Mouse (Mus musculus): ENCODE measurements at regions not wholly inside any gene's neighbourhood (a gene's known extent, or its start where the extent isn't known, plus 50 kb on each side); places are given as distances from the start of the nearest gene placed in this dataset.
"Not testable (repeated sequence)": the region's sequence is repeated elsewhere in the genome, so short reads cannot be mapped to it uniquely, and the experiment has no call there.

GRCm38 (mm10) chr14:53080556-53080955 is 585.0 kb upstream of the Olfr1507 start:
- H3K4me1 ChIP-seq (replicated peaks; ENCODE audit: control insufficient read depth, insufficient read depth, low read length); H3K36me3 ChIP-seq (ENCODE audit: control insufficient read depth, insufficient read depth, low read length); H3K9me3 ChIP-seq (ENCODE audit: control insufficient read depth, low read length); DNase-seq (ENCODE audit: low spot score); H3K9ac ChIP-seq (ENCODE audit: low read depth, low read length); H3K27ac ChIP-seq (ENCODE audit: low read depth, low read length); H3K27me3 ChIP-seq (replicated peaks; ENCODE audit: control insufficient read depth, insufficient read depth, low read length); H3K4me2 ChIP-seq; ATAC-seq (replicated peaks; ENCODE audit: low FRiP score); H3K4me3 ChIP-seq (ENCODE audit: low read depth, low read length): not testable (repeated sequence)
- 80% methylated on average over 3 of the region's 3 CpGs for WGBS

DNA sequence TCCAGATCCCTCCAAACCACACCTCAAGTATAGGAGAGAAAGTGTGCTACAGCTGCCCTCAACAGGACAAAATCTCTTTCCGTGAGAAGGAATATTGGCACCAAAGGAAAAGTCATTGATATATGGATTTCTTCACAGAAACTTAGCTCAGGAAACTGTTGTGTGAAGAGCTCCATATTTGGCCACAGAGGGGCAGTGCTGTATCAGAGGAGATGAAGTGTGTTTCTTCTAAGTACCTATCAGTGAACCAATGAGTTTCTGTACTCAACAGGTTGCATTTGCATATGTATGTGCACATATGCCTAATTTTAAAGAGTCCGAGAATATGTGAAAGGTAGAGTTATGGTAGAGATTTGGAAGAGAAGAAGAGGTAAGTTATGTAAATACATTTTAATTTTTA is 580.4 kb upstream of the Olfr1507 start:
- H3K4me1 ChIP-seq (replicated peaks; ENCODE audit: control insufficient read depth, insufficient read depth, low read length); H3K27me3 ChIP-seq (replicated peaks; ENCODE audit: control insufficient read depth, insufficient read depth, low read length); H3K4me2 ChIP-seq; H3K9ac ChIP-seq (ENCODE audit: low read depth, low read length); H3K9me3 ChIP-seq (ENCODE audit: control insufficient read depth, low read length); H3K36me3 ChIP-seq (ENCODE audit: control insufficient read depth, insufficient read depth, low read length); ATAC-seq (replicated peaks; ENCODE audit: low FRiP score); H3K27ac ChIP-seq (ENCODE audit: low read depth, low read length); DNase-seq (ENCODE audit: low spot score); H3K4me3 ChIP-seq (ENCODE audit: low read depth, low read length): not testable (repeated sequence)
- whole genome bisulfite sequencing = 53% methylated on average over 2 of the region's 2 CpGs

GRCm38 (mm10) chr14:53073126-53073525 is 577.6 kb upstream of the Olfr1507 start:
- H3K4me2 ChIP-seq; H3K4me1 ChIP-seq (replicated peaks; ENCODE audit: control insufficient read depth, insufficient read depth, low read length); H3K9ac ChIP-seq (ENCODE audit: low read depth, low read length); DNase-seq (ENCODE audit: low spot score); H3K36me3 ChIP-seq (ENCODE audit: control insufficient read depth, insufficient read depth, low read length); H3K27me3 ChIP-seq (replicated peaks; ENCODE audit: control insufficient read depth, insufficient read depth, low read length); H3K4me3 ChIP-seq (ENCODE audit: low read depth, low read length); H3K27ac ChIP-seq (ENCODE audit: low read depth, low read length); H3K9me3 ChIP-seq (ENCODE audit: control insufficient read depth, low read length): not testable (repeated sequence)
- whole genome bisulfite sequencing = 52% methylated on average over 6 of the region's 6 CpGs
- peak; percentile 47; the same call in 1 of the 2 replicates for ATAC-seq (replicated peaks; ENCODE audit: low FRiP score)

- H3K4me1 ChIP-seq (replicated peaks; ENCODE audit: control insufficient read depth, insufficient read depth, low read length); H3K9me3 ChIP-seq (ENCODE audit: control insufficient read depth, low read length); H3K27ac ChIP-seq (ENCODE audit: low read depth, low read length); DNase-seq (ENCODE audit: low spot score); H3K27me3 ChIP-seq (replicated peaks; ENCODE audit: control insufficient read depth, insufficient read depth, low read length); H3K36me3 ChIP-seq (ENCODE audit: control insufficient read depth, insufficient read depth, low read length); H3K9ac ChIP-seq (ENCODE audit: low read depth, low read length); ATAC-seq (replicated peaks; ENCODE audit: low FRiP score); H3K4me2 ChIP-seq; H3K4me3 ChIP-seq (ENCODE audit: low read depth, low read length): not testable (repeated sequence)
- no CpG with 5 or more reads among the region's 1 CpGs for WGBS
These were observed 577.0 kb upstream of the Olfr1507 start for GRCm38 (mm10) chr14:53072502-53072901.

GRCm38 (mm10) chr14:53054439-53054838 is 558.9 kb upstream of the Olfr1507 start:
- H3K4me1 ChIP-seq (replicated peaks; ENCODE audit: control insufficient read depth, insufficient read depth, low read length); H3K27ac ChIP-seq (ENCODE audit: low read depth, low read length); H3K9me3 ChIP-seq (ENCODE audit: control insufficient read depth, low read length); H3K9ac ChIP-seq (ENCODE audit: low read depth, low read length); ATAC-seq (replicated peaks; ENCODE audit: low FRiP score); H3K27me3 ChIP-seq (replicated peaks; ENCODE audit: control insufficient read depth, insufficient read depth, low read length); H3K36me3 ChIP-seq (ENCODE audit: control insufficient read depth, insufficient read depth, low read length); H3K4me2 ChIP-seq; DNase-seq (ENCODE audit: low spot score); H3K4me3 ChIP-seq (ENCODE audit: low read depth, low read length): not testable (repeated sequence)
- 52% methylated on average over 2 of the region's 3 CpGs for WGBS

GRCm38 (mm10) chr14:53053465-53054123 is 558.0 kb upstream of the Olfr1507 start:
- H3K36me3 ChIP-seq (ENCODE audit: control insufficient read depth, insufficient read depth, low read length) = not testable (repeated sequence)
- 43% methylated on average over 2 of the region's 3 CpGs for WGBS

GRCm38 (mm10) chr14:53047683-53048082 is 552.1 kb upstream of the Olfr1507 start:
- DNase-seq (ENCODE audit: low spot score); H3K36me3 ChIP-seq (ENCODE audit: control insufficient read depth, insufficient read depth, low read length); ATAC-seq (replicated peaks; ENCODE audit: low FRiP score); H3K4me1 ChIP-seq (replicated peaks; ENCODE audit: control insufficient read depth, insufficient read depth, low read length); H3K9me3 ChIP-seq (ENCODE audit: control insufficient read depth, low read length); H3K4me2 ChIP-seq; H3K27ac ChIP-seq (ENCODE audit: low read depth, low read length); H3K27me3 ChIP-seq (replicated peaks; ENCODE audit: control insufficient read depth, insufficient read depth, low read length); H3K9ac ChIP-seq (ENCODE audit: low read depth, low read length); H3K4me3 ChIP-seq (ENCODE audit: low read depth, low read length): not testable (repeated sequence)
- 54% methylated on average over 3 of the region's 3 CpGs for WGBS

More at GRCm38 (mm10) chr14:53053465-53054123, 558.0 kb upstream of the Olfr1507 start:
- not testable (repeated sequence) for H3K4me3 ChIP-seq (ENCODE audit: low read depth, low read length); H3K4me2 ChIP-seq; H3K27me3 ChIP-seq (replicated peaks; ENCODE audit: control insufficient read depth, insufficient read depth, low read length); H3K9ac ChIP-seq (ENCODE audit: low read depth, low read length); H3K27ac ChIP-seq (ENCODE audit: low read depth, low read length); H3K4me1 ChIP-seq (replicated peaks; ENCODE audit: control insufficient read depth, insufficient read depth, low read length); H3K9me3 ChIP-seq (ENCODE audit: control insufficient read depth, low read length); ATAC-seq (replicated peaks; ENCODE audit: low FRiP score); DNase-seq (ENCODE audit: low spot score)

DNA sequence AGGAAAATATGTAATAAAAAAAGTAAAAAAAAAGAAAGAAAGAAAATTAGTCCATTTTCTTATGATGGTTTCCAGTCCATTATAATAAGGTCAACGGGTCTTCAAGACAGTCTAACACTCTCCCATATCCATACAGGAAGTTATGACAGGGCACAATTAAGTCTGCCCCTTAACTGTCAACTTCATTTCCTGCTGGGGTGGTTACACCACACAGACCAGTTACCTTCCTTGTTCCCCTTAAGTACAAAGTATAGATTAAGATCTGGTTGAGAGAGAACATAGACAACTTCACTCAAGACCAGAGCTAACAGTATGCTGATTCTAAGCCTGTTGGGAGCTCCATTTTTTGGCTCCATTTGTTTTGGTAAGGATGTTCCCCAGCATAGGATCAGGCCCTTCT is 551.4 kb upstream of the Olfr1507 start:
- H3K9me3 ChIP-seq (ENCODE audit: control insufficient read depth, low read length); H3K4me2 ChIP-seq; H3K36me3 ChIP-seq (ENCODE audit: control insufficient read depth, insufficient read depth, low read length); H3K27me3 ChIP-seq (replicated peaks; ENCODE audit: control insufficient read depth, insufficient read depth, low read length); DNase-seq (ENCODE audit: low spot score); H3K9ac ChIP-seq (ENCODE audit: low read depth, low read length); ATAC-seq (replicated peaks; ENCODE audit: low FRiP score); H3K4me3 ChIP-seq (ENCODE audit: low read depth, low read length); H3K27ac ChIP-seq (ENCODE audit: low read depth, low read length); H3K4me1 ChIP-seq (replicated peaks; ENCODE audit: control insufficient read depth, insufficient read depth, low read length): not testable (repeated sequence)
- WGBS = 32% methylated on average over 1 of the region's 1 CpGs

DNA sequence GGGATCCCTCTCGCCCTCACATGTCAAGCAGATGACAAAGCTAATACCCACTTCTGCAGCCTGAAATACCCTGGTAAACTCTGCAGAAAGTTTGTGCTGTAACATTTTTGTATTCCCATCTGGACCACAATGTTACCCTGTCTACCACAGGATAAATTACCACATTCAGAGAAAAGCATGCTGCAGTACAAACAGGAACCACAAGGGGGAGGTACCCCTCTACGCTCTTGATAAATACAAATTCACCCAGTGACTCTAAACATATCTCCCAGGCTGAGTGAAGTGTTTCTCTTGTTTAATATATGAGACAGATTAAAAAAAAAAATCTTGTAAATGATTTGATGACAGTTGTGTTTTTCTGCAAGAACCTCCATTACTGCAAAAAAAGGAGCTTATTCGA is 549.8 kb upstream of the Olfr1507 start:
- not testable (repeated sequence) for DNase-seq (ENCODE audit: low spot score)
- 66% methylated on average over 3 of the region's 3 CpGs for WGBS

More for the DNA sequence above, 549.8 kb upstream of the Olfr1507 start:
- not testable (repeated sequence) for H3K27ac ChIP-seq (ENCODE audit: low read depth, low read length); H3K9ac ChIP-seq (ENCODE audit: low read depth, low read length); H3K9me3 ChIP-seq (ENCODE audit: control insufficient read depth, low read length); H3K4me1 ChIP-seq (replicated peaks; ENCODE audit: control insufficient read depth, insufficient read depth, low read length); ATAC-seq (replicated peaks; ENCODE audit: low FRiP score); H3K4me3 ChIP-seq (ENCODE audit: low read depth, low read length); H3K27me3 ChIP-seq (replicated peaks; ENCODE audit: control insufficient read depth, insufficient read depth, low read length); H3K36me3 ChIP-seq (ENCODE audit: control insufficient read depth, insufficient read depth, low read length); H3K4me2 ChIP-seq
